Comparison of ENCODE assay signal across 8 mouse cellular contexts in the genomic region with DNA sequence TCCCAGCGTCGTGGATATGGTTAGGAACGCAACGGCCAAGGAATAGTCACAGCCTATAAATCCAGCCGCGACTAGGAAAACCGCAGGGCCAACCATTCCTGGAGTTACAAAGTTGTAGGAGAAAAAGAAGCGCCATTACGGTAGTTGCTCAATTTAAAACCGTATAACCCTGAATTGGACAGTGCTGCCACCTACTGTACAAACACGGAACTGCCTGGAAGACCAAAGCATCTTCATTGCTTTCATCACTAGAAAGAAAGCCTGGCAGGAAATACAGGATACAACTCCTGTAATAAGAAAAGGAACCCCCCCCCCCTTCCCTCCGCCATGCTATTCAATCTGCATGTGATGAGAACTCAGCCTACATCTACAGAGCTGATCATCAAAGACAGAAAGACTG. TPM values are rescaled to one million over a fixed set of nuclear protein-coding genes. Genes with fewer than 3 reads are reported as not detected.
DNase-seq lines count a peak whose midpoint lies in the region; ATAC-seq and TF ChIP-seq lines count a peak whose summit lies in the region.
"Had no signal": no experiment of that assay in that cellular context is flagged by ENCODE, and none has a peak within 500 bp of the region (broad histone marks: within the 10 kb centered on the region; RNA-seq: fewer than 3 reads in every experiment).

No protein-coding gene starts in this region.

- no peaks in the 10 kb centered on the region for H3K9me3 ChIP-seq in G1E (replicated peaks)
- H3K9me3 ChIP-seq: megakaryocyte, embryonic 14.5 days had no signal

- TF ChIP-seq CTCF in G1E (IDR thresholded peaks at IDR 0.05; ENCODE audit: low read depth, low read length), result peak; percentile 84

- H3K4me3 ChIP-seq in G1E (ENCODE audit: low read depth, low read length), result no peak overlapping the region
- H3K4me3 ChIP-seq: megakaryocyte, embryonic 14.5 days had no signal

- H3K36me3 ChIP-seq in G1E (replicated peaks), result peaks cover 27% of the 10 kb centered on the region

- H3K4me1 ChIP-seq in G1E (ENCODE audit: insufficient read depth, low read depth, low read length), result no peaks in the 10 kb centered on the region

- no peaks in the 10 kb centered on the region for H3K27me3 ChIP-seq in G1E (ENCODE audit: insufficient read depth, low read length)
- H3K27me3 ChIP-seq: megakaryocyte, embryonic 14.5 days had no signal

- ATAC-seq in G1E (ENCODE audit: extremely low read depth, insufficient number of reproducible peaks, low FRiP score, poor library complexity, severe bottlenecking), result no peak
- ATAC-seq in erythroid progenitor cell, adult 5-6 weeks (replicated peaks; ENCODE audit: low FRiP score, poor library complexity, severe bottlenecking), result peak; percentile 57

- peak; percentile 8 for DNase-seq in G1E (ENCODE audit: low spot score)
- peak; percentile 83 to 87 for DNase-seq in adrenal gland, postnatal 36 days
- peak; percentile 91 for DNase-seq in heart, postnatal 4 days
- peak; percentile 68 to 82 for DNase-seq in layer of hippocampus, postnatal 36 days
- DNase-seq in mesoderm, embryonic 11.5 days (ENCODE audit: low read depth, low spot score), result peak; percentile 71
- DNase-seq in right cerebral cortex, postnatal 4 days, result peak; percentile 94

RNA-seq across cellular contexts. Expression of a gene that starts 34.9 kb away (rescaled TPM):
- total RNA-seq in G1E (2014; fragmentation: Nextera tagmentation) (8.6 and 11.6 TPM in 2 replicates), G1E (2017) (6.4 and 8.6 TPM in 2 replicates)
- 1.0 and 1.5 TPM in 2 replicates for polyA plus RNA-seq in G1E (2012)
- 10 to 100 TPM in 1 of 2 experiments, 1 to 10 TPM in 1; 7.4 to 16.4 TPM for total RNA-seq in adrenal gland, postnatal 36 days (2021)
- 0.84 and 5.4 TPM in 2 replicates for total RNA-seq in erythroid progenitor cell, adult 5-6 weeks (2015; ENCODE audit: low replicate concordance)
- total RNA-seq in erythroid progenitor cell, adult 5-6 weeks (2017; ENCODE audit: low replicate concordance), result 1.8 and 2.8 TPM in 2 replicates
- 1 to 10 TPM; 6.9 to 7.2 TPM for total RNA-seq in heart, postnatal 4 days (2021)
- total RNA-seq in layer of hippocampus, postnatal 36 days (2021), result 10 to 100 TPM; 21.1 to 21.7 TPM

Comparison
In these comparisons a context has a peak if more than half of its experiments do, and no peak if none do; other contexts are left out.
1. DNase-seq: peak in every context shown above with its lines; median percentile 94 in right cerebral cortex, postnatal 4 days; 91 in heart, postnatal 4 days; 85 in adrenal gland, postnatal 36 days; 75 in layer of hippocampus, postnatal 36 days; 71 in mesoderm, embryonic 11.5 days; 8 in G1E.